Mouse (Mus musculus) heart, postnatal 0 days (tissue): ENCODE measurements around the gene Gnat1.

Source experiments
- CTCF ChIP-seq: IDR thresholded peaks from 2 replicates; pipeline ENCODE4 v1.5.1; 2016; ENCODE audit warnings: antibody characterized with exemption, control low read depth, low read depth
- EP300 ChIP-seq: IDR thresholded peaks from 2 replicates; pipeline ENCODE4 v1.6.1; 2016; ENCODE audit warnings: antibody characterized with exemption, low read depth

DNA sequence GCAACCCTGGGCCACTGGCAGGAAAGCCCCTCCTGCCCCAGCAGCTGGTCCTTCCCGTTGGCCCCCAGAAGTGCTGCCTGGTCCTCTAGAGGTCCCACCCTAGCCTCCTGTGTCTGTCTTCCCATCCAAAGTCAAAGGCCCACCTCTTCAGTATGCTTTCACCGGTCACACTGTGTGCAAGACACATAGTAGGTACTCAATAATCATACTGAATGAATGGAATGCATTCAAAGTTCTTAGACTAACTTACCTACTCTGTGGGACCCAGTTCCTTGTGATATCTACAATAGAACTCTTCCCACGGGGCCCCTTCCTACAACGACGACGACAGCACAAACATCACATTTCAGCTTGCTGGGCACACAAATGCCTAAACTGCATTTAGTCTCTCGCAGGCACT is 14.2 kb downstream of the Gnat1 start:
- no peak for TF ChIP-seq CTCF
- no peak for TF ChIP-seq EP300
